12 mouse cellular contexts compared by ENCODE assay signal in the genomic region with DNA sequence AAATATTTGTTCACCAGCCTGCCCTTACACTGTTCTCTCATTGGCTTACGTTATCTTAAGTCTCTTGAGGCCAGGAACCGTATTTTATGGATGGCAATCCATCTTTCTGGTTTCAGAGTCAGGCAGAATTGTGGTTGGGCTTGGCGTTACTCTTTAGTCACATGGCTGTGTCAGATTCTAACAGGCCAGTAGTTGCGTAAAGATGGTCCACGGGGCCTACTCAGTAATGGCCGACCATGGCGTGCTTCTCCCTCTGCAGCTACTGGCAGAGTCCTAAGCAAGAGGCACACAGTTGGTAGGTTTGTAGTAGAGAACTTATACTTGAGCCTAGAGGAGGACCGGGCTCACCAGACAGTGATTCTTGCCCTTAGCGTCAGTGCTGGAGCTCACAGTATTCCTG. TPM values are rescaled to one million over a fixed set of nuclear protein-coding genes. Genes with fewer than 3 reads are reported as not detected.
A peak's percentile ranks its signal among the peaks of the same experiment; 100 is the strongest.
DNase-seq lines count a peak whose midpoint lies in the region; ATAC-seq and TF ChIP-seq lines count a peak whose summit lies in the region.
"Had no signal": no experiment of that assay in that cellular context is flagged by ENCODE, and none has a peak within 500 bp of the region (broad histone marks: within the 10 kb centered on the region; RNA-seq: fewer than 3 reads in every experiment).

No protein-coding gene starts in this region.

- no peaks in the 10 kb centered on the region for H3K36me3 ChIP-seq in hindbrain, embryonic 16.5 days (ENCODE audit: control insufficient read depth, insufficient read depth, low read length)
- no peaks in the 10 kb centered on the region for H3K36me3 ChIP-seq in hindbrain, postnatal 0 days (ENCODE audit: insufficient read depth, low read length)
- no peaks in the 10 kb centered on the region for H3K36me3 ChIP-seq in intestine, postnatal 0 days (ENCODE audit: control insufficient read depth, insufficient read depth)
- H3K36me3 ChIP-seq: liver, embryonic 12.5 days had no signal

- H3K27ac ChIP-seq in hindbrain, embryonic 16.5 days (ENCODE audit: low read depth, low read length), result no peak overlapping the region
- no peak overlapping the region for H3K27ac ChIP-seq in hindbrain, postnatal 0 days
- H3K27ac ChIP-seq in brown adipose tissue, adult 24 weeks (replicated peaks; ENCODE audit: low read depth, low read length), result peak overlapping the region; percentile 100
- H3K27ac ChIP-seq in intestine, postnatal 0 days (ENCODE audit: low read depth, low read length), result peak overlapping the region; percentile 84
- H3K27ac ChIP-seq: forebrain, embryonic 15.5 days; liver, embryonic 12.5 days had no signal

- H3K4me1 ChIP-seq in hindbrain, embryonic 16.5 days (ENCODE audit: control insufficient read depth, insufficient read depth, low read depth, low read length), result peaks cover 15% of the 10 kb centered on the region
- peaks cover 9% of the 10 kb centered on the region; the same call in 1 of the 2 replicates for H3K4me1 ChIP-seq in hindbrain, postnatal 0 days (ENCODE audit: insufficient read depth, low read length)
- peaks cover 16% of the 10 kb centered on the region for H3K4me1 ChIP-seq in brown adipose tissue, adult 24 weeks (ENCODE audit: control insufficient read depth, insufficient read depth, insufficient read length, low read length)
- H3K4me1 ChIP-seq in intestine, postnatal 0 days (replicated peaks; ENCODE audit: control insufficient read depth, insufficient read depth, low read length), result 0 out of 2 replicates have a peak, but pooled peaks cover 7% of the 10 kb centered on the region

- peak overlapping the region; percentile 2; the same call in 1 of the 2 replicates for H3K4me2 ChIP-seq in hindbrain, embryonic 16.5 days (ENCODE audit: low read length)
- H3K4me2 ChIP-seq in hindbrain, postnatal 0 days (ENCODE audit: low read depth, low read length), result no peak overlapping the region
- H3K4me2 ChIP-seq in intestine, postnatal 0 days (replicated peaks; ENCODE audit: low read depth), result peak overlapping the region; percentile 80
- H3K4me2 ChIP-seq: liver, embryonic 12.5 days had no signal

- WGBS in hindbrain, embryonic 16.5 days, result 89% methylated on average over 9 of the region's 9 CpGs
- 92% methylated on average over 9 of the region's 9 CpGs for WGBS in hindbrain, postnatal 0 days
- 47% methylated on average over 9 of the region's 9 CpGs for WGBS in intestine, postnatal 0 days

- H3K27me3 ChIP-seq in hindbrain, embryonic 16.5 days (replicated peaks; ENCODE audit: control insufficient read depth, insufficient read depth, low read length), result no peaks in the 10 kb centered on the region
- no peaks in the 10 kb centered on the region for H3K27me3 ChIP-seq in hindbrain, postnatal 0 days (ENCODE audit: insufficient read depth, low read length)
- H3K27me3 ChIP-seq in intestine, postnatal 0 days (replicated peaks; ENCODE audit: control insufficient read depth, insufficient read depth, low read length), result no peaks in the 10 kb centered on the region
- H3K27me3 ChIP-seq: forebrain, embryonic 15.5 days; liver, embryonic 12.5 days had no signal

- no peaks in the 10 kb centered on the region for H3K9me3 ChIP-seq in hindbrain, embryonic 16.5 days (ENCODE audit: control insufficient read depth, low read length)
- no peaks in the 10 kb centered on the region for H3K9me3 ChIP-seq in hindbrain, postnatal 0 days (ENCODE audit: low read length)
- no peaks in the 10 kb centered on the region for H3K9me3 ChIP-seq in intestine, postnatal 0 days (ENCODE audit: control insufficient read depth)
- H3K9me3 ChIP-seq: forebrain, embryonic 15.5 days; liver, embryonic 12.5 days had no signal

- TF ChIP-seq CTCF in hindbrain, postnatal 0 days (IDR thresholded peaks at IDR 0.05; ENCODE audit: low read depth), result no peak
- TF ChIP-seq CTCF in intestine, postnatal 0 days (IDR thresholded peaks at IDR 0.05; ENCODE audit: low read depth), result no peak

- no peak overlapping the region for H3K9ac ChIP-seq in hindbrain, embryonic 16.5 days (ENCODE audit: low read depth, low read length)
- no peak overlapping the region for H3K9ac ChIP-seq in hindbrain, postnatal 0 days (replicated peaks; ENCODE audit: low read length)
- H3K9ac ChIP-seq in intestine, postnatal 0 days (ENCODE audit: low read depth, low read length), result no peak overlapping the region
- H3K9ac ChIP-seq: forebrain, embryonic 15.5 days; liver, embryonic 12.5 days had no signal

- H3K4me3 ChIP-seq in hindbrain, embryonic 16.5 days (ENCODE audit: low read length), result no peak overlapping the region
- H3K4me3 ChIP-seq in hindbrain, postnatal 0 days (ENCODE audit: low read length), result no peak overlapping the region
- peak overlapping the region; percentile 53 for H3K4me3 ChIP-seq in brown adipose tissue, adult 24 weeks (ENCODE audit: insufficient read depth, low read depth, low read length)
- H3K4me3 ChIP-seq in intestine, postnatal 0 days (ENCODE audit: low read depth, low read length), result no peak overlapping the region
- H3K4me3 ChIP-seq: forebrain, embryonic 15.5 days; liver, embryonic 12.5 days had no signal

- ATAC-seq in hindbrain, embryonic 16.5 days, result no peak
- ATAC-seq in hindbrain, postnatal 0 days, result no peak
- 0 out of 2 replicates have a peak, but pooled peaks have one; percentile 17 for ATAC-seq in intestine, postnatal 0 days
- ATAC-seq in frontal cortex, adult (ENCODE audit: low TSS enrichment), result no peak
- ATAC-seq: forebrain, embryonic 15.5 days; liver, embryonic 12.5 days had no signal

- peak; percentile 24 for DNase-seq in adrenal gland, adult 2 months
- DNase-seq in adrenal gland, postnatal 4 days (ENCODE audit: low spot score in 2 of 2), result no peak
- DNase-seq in hindbrain, postnatal 0 days (ENCODE audit: low spot score), result no peak
- no peak for DNase-seq in spleen, adult 18-20 months
- DNase-seq: cerebellum, adult 2 months; thymus, postnatal 36 days had no signal

RNA-seq across cellular contexts. Expression of gene Ick, which starts 6.8 kb away (rescaled TPM):
- 10 to 100 TPM; 18.7 to 20.1 TPM for total RNA-seq in adrenal gland, adult 2 months (2021)
- polyA plus RNA-seq in adrenal gland, adult 2 months (2012; rRNA removed), result 14.9 and 16.9 TPM in 2 replicates
- 10 to 100 TPM; 35.6 to 36.1 TPM for total RNA-seq in adrenal gland, postnatal 4 days (2021)
- polyA plus RNA-seq in hindbrain, embryonic 16.5 days (2015; fragmentation: Nextera tagmentation; extraction: Ambion mirVana), result 31.8 and 36.7 TPM in 2 replicates
- total RNA-seq in hindbrain, postnatal 0 days (2014; rRNA removed), result 36.7 and 41.2 TPM in 2 replicates
- polyA plus RNA-seq in hindbrain, postnatal 0 days (2015; fragmentation: Nextera tagmentation; extraction: Ambion mirVana), result 29.3 and 35.2 TPM in 2 replicates
- polyA plus RNA-seq in brown adipose tissue, adult 24 weeks (2012; ENCODE audit: insufficient read depth, insufficient read length, missing spikeins), result 21.8 and 23.4 TPM in 2 replicates
- 27.3 and 28.2 TPM in 2 replicates for polyA plus RNA-seq in intestine, postnatal 0 days (2015; fragmentation: Nextera tagmentation; extraction: Ambion mirVana)

RNA-seq across cellular contexts. Expression of gene Fbxo9, which starts 6.9 kb away (rescaled TPM):
- total RNA-seq in adrenal gland, adult 2 months (2021), result 10 to 100 TPM; 82.7 to 93.8 TPM
- polyA plus RNA-seq in adrenal gland, adult 2 months (2012; rRNA removed), result 85.0 and 100 TPM in 2 replicates
- 10 to 100 TPM; 64.9 to 66.5 TPM for total RNA-seq in adrenal gland, postnatal 4 days (2021)
- polyA plus RNA-seq in hindbrain, embryonic 16.5 days (2015; fragmentation: Nextera tagmentation; extraction: Ambion mirVana), result 79.8 and 88.4 TPM in 2 replicates
- total RNA-seq in hindbrain, postnatal 0 days (2014; rRNA removed), result 107 and 109 TPM in 2 replicates
- polyA plus RNA-seq in hindbrain, postnatal 0 days (2015; fragmentation: Nextera tagmentation; extraction: Ambion mirVana), result 86.7 and 88.9 TPM in 2 replicates
- 66.7 and 70.2 TPM in 2 replicates for polyA plus RNA-seq in brown adipose tissue, adult 24 weeks (2012; ENCODE audit: insufficient read depth, insufficient read length, missing spikeins)
- polyA plus RNA-seq in intestine, postnatal 0 days (2015; fragmentation: Nextera tagmentation; extraction: Ambion mirVana), result 37.7 and 40.2 TPM in 2 replicates

Comparison
In these comparisons a context has a peak if more than half of its experiments do, and no peak if none do; other contexts are left out.
1. H3K27ac ChIP-seq: peak in brown adipose tissue, adult 24 weeks (single experiment) and intestine, postnatal 0 days (single experiment); none in hindbrain, embryonic 16.5 days (single experiment) and hindbrain, postnatal 0 days (single experiment).